Mouse (Mus musculus) kidney, adult 2 months (tissue): ENCODE data around the gene Wdr17. TPM values are rescaled to one million over a fixed set of nuclear protein-coding genes. Genes with fewer than 3 reads are reported as not detected.

ENCODE experiments used
- DNase-seq: peaks from one replicate; pipeline ENCODE4 v3.0.0; 2021
- H3K27ac ChIP-seq: fragments of 200-500 bp; 2 replicates; pipeline ENCODE4 v1.5.1; 2012; ENCODE audit warnings: low read depth, low read length, control low read depth, inconsistent platforms; ENCODE audit not compliant: insufficient read depth
- H3K27me3 ChIP-seq: fragments of 200-500 bp; replicated peaks from 2 replicates; pipeline ENCODE4 v1.6.1; 2012; ENCODE audit warnings: mild to moderate bottlenecking, moderate library complexity, low read length, inconsistent platforms; ENCODE audit not compliant: control insufficient read depth, insufficient read depth
- H3K36me3 ChIP-seq: fragments of 200-500 bp; 2 replicates; pipeline ENCODE4 v1.6.1; 2012; ENCODE audit warnings: mild to moderate bottlenecking, moderate library complexity, low read length, inconsistent platforms; ENCODE audit not compliant: control insufficient read depth, insufficient read depth
- H3K4me1 ChIP-seq: fragments of 200-500 bp; 2 replicates; pipeline ENCODE4 v1.6.1; 2011; ENCODE audit warnings: low read length; ENCODE audit not compliant: control insufficient read depth, insufficient read depth
- H3K4me3 ChIP-seq: fragments of 200-500 bp; 2 replicates; pipeline ENCODE4 v1.5.1; 2011; ENCODE audit warnings: mild to moderate bottlenecking, low read depth, low read length, control low read depth; ENCODE audit not compliant: insufficient read depth
- CTCF ChIP-seq: fragments of 200-500 bp; conservative IDR thresholded peaks from 2 replicates; pipeline ENCODE4 v1.5.1; 2011; ENCODE audit warnings: low read depth, mild to moderate bottlenecking, control low read depth, low read length, moderate library complexity, mixed read lengths; ENCODE audit not compliant: insufficient read depth, insufficient read length
- POLR2A ChIP-seq: fragments of 200-500 bp; IDR thresholded peaks from one replicate; pipeline ENCODE4 v1.6.1; 2011; ENCODE audit warnings: low read depth, low read length, control low read depth
- WGBS: fragments of 180-500 bp; shearing (Covaris S2); methylation state at CpG from one replicate; pipeline ENCODE4 v1.1.7; 2018; 5-methylcytosine and 5-hydroxymethylcytosine counted together
- polyA plus RNA-seq: library from polyadenylated mRNA; depleted of rRNA; stranded (reverse); fragments of >200 nt; gene quantifications from 2 replicates; pipeline ENCODE4 v1.2.3, GENCODE M21; 2012

Wdr17 gene
- polyA plus RNA-seq, 1 experiment = 0.22 TPM

DNA sequence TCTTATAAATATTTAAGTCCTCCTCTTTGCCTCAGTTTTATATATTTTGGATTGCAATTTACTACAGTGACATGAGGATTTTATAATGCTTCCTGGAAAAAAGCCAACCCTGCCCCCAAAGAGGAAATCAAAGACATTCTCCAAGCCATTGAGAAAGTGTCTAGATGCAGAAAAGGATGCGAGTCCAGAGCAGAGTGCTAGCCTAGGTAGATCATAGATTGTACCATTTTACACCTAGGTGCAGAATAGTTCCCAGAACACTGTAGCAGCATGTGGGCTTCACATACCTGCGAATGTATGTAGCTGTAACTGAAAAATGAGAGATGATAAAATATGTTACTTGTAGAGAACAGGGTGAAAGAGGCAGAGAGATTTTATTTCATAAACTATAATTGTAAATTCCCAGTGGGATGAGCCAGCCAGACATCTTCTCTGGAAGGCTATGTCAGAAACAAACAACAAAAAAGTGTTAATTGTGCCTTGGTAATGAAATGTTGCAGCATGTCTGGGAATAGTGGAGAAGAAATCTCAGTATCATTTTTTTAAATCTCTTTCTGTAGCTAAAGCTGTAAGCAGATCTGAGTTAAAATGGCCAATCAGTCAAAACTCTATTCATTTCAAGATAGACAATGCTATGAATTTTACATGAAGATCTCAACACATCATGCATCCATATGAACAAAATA, 7.8 kb upstream of the Wdr17 start:
- Histone ChIP-seq H3K4me1 (no peaks in the 10 kb centered on the region), H3K27ac (no peak overlapping the region), H3K4me3 (no peak overlapping the region), H3K36me3 (no peaks in the 10 kb centered on the region), H3K27me3 (no peaks in the 10 kb centered on the region)
- TF ChIP-seq CTCF (no peak), POLR2A (no peak)
- 82% methylated on average over 2 of the region's 2 CpGs for WGBS
- DNase-seq = no peak

DNA sequence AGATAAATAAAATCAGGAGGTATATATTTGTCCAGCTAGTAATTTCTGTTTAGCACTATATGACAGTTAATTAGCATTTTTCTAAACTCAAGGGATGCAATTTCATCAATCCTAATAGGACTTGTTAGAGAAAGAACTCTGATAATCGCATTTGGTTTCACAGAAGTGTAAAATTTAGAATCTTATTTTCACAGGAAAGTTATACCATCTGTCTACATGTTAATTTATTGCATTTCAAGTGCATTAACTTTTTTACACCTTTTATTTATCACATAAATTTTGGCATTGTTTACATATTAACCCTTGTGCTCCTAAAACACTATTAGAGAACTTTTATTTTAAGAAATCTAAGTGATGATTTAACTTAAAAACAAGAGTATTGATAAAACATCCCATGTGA, 7.2 kb upstream of the Wdr17 start:
- H3K4me3 ChIP-seq = no peak overlapping the region
- no peaks in the 10 kb centered on the region for H3K36me3 ChIP-seq
- 86% methylated on average over 1 of the region's 1 CpGs for WGBS
- DNase-seq = no peak
- H3K27me3 ChIP-seq = no peaks in the 10 kb centered on the region
- no peak overlapping the region for H3K27ac ChIP-seq
- no peak for TF ChIP-seq CTCF
- TF ChIP-seq POLR2A = no peak
- no peaks in the 10 kb centered on the region for H3K4me1 ChIP-seq

DNA sequence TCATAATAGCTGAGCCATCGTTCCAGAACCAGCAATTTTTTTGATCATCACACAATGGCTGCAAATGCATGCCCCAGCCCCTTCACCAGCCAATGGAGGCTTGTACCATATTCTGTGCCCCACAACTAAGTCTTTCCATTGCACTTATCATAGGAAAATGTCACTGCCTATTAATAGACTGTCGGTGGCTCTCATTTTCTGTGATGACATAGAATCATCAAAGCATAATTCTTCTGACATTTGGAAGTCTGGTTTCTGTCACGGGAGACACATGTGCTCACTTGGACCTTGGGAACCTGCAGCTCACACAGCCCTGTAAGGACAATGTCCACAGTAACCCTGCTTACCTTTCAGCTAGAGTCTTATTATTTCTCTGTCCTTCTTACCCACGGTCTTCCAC, 424 bp downstream of the Wdr17 start:
- WGBS = 78% methylated on average over 4 of the region's 4 CpGs
- Histone ChIP-seq H3K27ac (no peak overlapping the region), H3K27me3 (no peaks in the 10 kb centered on the region), H3K36me3 (no peaks in the 10 kb centered on the region), H3K4me1 (no peaks in the 10 kb centered on the region), H3K4me3 (no peak overlapping the region)
- DNase-seq = peak; percentile 17
- no peak for TF ChIP-seq CTCF
- TF ChIP-seq POLR2A = no peak

DNA sequence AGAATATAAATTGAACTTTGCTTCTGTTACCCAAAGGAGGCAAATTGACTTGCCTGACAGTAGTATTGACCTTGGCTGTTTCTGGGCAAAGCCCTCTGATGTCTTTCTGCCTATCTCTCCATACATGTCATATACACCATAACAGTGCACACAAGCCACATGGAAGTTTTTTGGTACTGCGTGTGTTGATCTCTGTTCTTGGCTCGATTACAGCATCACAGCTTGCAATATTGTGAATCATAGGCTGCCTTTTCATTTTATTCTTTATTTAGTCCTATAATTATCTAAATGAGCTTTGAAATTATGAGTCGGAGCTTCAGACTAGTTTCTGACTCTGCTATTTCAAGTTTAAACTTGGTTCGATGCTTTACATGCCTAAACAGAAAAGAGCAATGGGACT, 10.5 kb downstream of the Wdr17 start:
- Histone ChIP-seq H3K27ac (no peak overlapping the region), H3K4me1 (no peaks in the 10 kb centered on the region), H3K36me3 (no peaks in the 10 kb centered on the region), H3K27me3 (no peaks in the 10 kb centered on the region), H3K4me3 (no peak overlapping the region)
- TF ChIP-seq CTCF = no peak
- TF ChIP-seq POLR2A = no peak
- DNase-seq = no peak
- WGBS = 90% methylated on average over 4 of the region's 4 CpGs

DNA sequence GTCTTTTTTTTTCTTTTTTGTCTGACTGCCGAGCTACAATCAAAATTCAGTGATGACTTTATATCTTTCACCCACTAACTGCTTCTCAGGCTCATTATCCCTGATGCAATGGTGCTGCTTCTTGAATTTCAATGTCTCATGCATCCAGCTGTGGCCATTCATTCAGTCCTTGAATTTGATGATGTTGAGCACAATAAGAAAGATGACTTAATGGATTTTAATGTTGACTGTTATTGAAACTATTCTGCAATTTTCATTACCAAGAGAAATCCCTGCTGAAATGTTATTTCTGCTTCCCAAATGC, 22.3 kb downstream of the Wdr17 start:
- Histone ChIP-seq H3K4me1 (no peaks in the 10 kb centered on the region), H3K27ac (no peak overlapping the region), H3K4me3 (no peak overlapping the region), H3K27me3 (no peaks in the 10 kb centered on the region), H3K36me3 (no peaks in the 10 kb centered on the region)
- DNase-seq = no peak
- WGBS = 62% methylated on average over 1 of the region's 1 CpGs
- no peak for TF ChIP-seq CTCF

DNA sequence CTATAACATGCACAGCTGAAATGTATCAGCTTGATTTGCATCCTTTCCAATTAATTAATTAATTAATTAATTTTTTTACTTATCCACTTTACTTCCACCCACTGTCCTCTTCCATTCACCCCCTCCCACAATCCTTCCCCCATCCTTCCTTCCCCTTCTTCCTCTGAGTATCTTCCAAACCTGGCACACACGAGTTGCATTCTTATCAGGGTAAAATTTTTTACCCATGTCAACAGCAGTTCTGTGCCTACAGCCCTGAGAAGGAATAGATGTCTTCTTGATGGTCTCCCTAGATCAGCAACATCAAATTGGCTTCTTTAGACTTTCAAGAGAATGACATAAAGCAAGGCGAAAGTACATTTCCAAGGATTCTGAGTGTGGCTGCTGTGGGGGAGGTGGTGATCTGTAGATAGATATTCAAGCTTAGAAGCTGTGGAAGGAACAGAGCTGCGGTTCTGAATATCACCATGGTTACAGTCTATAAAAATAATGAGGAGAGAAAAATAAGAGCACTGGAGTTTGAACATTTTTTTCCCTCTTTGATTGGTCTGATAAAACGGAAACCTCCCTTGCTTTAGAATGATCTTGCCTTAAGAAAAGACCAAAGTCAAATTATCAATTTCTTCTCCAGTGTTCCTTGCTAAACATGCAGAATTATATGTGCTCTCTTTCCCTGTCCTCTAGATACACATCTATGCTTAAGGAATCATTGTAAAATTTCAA, 22.8 kb downstream of the Wdr17 start:
- H3K27me3 ChIP-seq = no peaks in the 10 kb centered on the region
- no peak for DNase-seq
- no peak overlapping the region for H3K27ac ChIP-seq
- H3K4me3 ChIP-seq = no peak overlapping the region
- no peaks in the 10 kb centered on the region for H3K36me3 ChIP-seq
- WGBS = 64% methylated on average over 4 of the region's 4 CpGs
- H3K4me1 ChIP-seq = no peaks in the 10 kb centered on the region
- no peak for TF ChIP-seq POLR2A
- TF ChIP-seq CTCF = no peak

DNA sequence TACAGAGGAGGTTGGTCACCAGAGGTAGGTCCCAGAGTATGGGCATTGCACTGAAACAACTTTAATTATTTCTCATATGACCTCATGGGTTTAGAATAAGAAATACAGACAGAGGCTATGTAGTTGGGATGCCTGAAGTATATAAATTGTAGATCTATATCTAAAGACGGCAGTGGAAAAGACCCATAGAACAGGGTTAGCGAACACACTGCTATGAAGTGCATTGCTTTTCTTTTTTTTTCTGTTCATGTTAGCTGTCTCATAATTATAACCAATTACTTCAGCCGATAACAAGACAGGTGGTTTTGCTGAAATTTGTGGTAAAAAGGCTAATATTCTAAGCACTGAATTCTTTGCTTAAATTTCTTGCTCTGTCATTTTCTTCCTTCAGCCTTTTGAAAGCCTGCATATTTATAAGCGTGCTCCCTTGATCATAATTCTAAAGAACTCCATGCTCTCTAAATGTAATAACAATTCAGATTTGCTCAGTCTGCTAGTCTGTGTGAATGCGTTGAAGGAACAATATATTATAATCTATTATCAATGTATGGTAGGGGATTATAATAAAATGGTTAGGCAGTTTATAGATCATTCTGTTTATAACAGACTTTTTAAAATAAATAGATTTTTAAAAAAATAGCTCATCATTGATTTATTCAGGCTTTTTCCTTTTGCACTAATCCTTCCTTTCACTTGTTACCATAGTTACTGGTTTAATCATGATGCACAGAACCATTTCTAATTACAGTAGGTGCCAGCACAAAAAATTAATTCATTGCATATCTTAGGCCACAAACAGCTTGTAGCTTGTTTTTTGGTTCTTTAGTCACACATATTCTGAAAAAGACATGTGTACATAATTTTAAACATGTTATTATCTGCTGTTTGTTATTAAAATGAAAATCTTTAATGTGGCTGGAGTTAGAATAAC, 50.7 kb downstream of the Wdr17 start:
- no peaks in the 10 kb centered on the region for H3K36me3 ChIP-seq
- no peaks in the 10 kb centered on the region for H3K27me3 ChIP-seq
- H3K4me1 ChIP-seq = no peaks in the 10 kb centered on the region
- no peak overlapping the region for H3K4me3 ChIP-seq
- no peak for TF ChIP-seq POLR2A
- no peak for TF ChIP-seq CTCF
- no peak for DNase-seq
- H3K27ac ChIP-seq = no peak overlapping the region
- WGBS = 92% methylated on average over 5 of the region's 5 CpGs
